Mouse (Mus musculus) brain, embryonic 14.5 days (tissue): ENCODE results near the gene Akap5.

Experiments
- CTCF ChIP-seq: fragments of 200-500 bp; IDR thresholded peaks from 2 replicates; pipeline ENCODE4 v1.5.1; 2012; ENCODE audit warnings: inconsistent platforms, mild to moderate bottlenecking, moderate library complexity, borderline replicate concordance; ENCODE audit not compliant: insufficient read depth, insufficient read length; ENCODE audit errors: extremely low read depth
- POLR2A ChIP-seq: fragments of 200-500 bp; IDR thresholded peaks from 2 replicates; pipeline ENCODE4 v1.6.1; 2012; ENCODE audit warnings: mild to moderate bottlenecking, inconsistent platforms, borderline replicate concordance; ENCODE audit not compliant: poor library complexity, insufficient read depth, insufficient read length, severe bottlenecking; ENCODE audit errors: extremely low read depth

DNA sequence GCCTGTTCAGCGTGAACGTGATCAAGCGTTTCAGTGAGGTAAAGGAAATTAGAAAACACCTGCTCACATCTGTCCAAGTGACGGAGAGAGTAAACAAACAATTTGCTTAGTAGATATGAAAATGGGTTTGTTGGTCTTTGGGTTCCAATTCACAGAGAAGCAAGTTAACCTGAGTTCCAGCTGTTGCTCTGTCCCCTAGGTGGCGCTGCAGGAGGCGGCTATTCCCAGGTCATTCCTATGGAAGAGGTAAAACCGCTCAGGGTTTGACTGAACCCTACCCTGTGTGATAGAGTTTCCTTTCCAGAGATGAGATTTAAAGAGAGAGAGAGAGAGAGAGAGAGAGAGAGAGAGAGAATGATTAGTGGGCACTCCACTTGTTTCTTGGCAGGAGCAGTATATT, 31.5 kb upstream of the Akap5 start:
- TF ChIP-seq POLR2A (no peak), CTCF (peak; percentile 77)
